Mouse (Mus musculus): Measurements from ENCODE around the gene Tet2. TPM values are rescaled to one million over a fixed set of nuclear protein-coding genes. Genes with fewer than 3 reads are reported as not detected.

Tet2 gene
- polyA plus RNA-seq (2015; fragmentation: Illumina TruSeq; extraction: RNeasy Lipid Tissue Mini Kit (QIAGEN cat#74804); ENCODE audit: low read depth, low replicate concordance): 17.0 TPM

DNA sequence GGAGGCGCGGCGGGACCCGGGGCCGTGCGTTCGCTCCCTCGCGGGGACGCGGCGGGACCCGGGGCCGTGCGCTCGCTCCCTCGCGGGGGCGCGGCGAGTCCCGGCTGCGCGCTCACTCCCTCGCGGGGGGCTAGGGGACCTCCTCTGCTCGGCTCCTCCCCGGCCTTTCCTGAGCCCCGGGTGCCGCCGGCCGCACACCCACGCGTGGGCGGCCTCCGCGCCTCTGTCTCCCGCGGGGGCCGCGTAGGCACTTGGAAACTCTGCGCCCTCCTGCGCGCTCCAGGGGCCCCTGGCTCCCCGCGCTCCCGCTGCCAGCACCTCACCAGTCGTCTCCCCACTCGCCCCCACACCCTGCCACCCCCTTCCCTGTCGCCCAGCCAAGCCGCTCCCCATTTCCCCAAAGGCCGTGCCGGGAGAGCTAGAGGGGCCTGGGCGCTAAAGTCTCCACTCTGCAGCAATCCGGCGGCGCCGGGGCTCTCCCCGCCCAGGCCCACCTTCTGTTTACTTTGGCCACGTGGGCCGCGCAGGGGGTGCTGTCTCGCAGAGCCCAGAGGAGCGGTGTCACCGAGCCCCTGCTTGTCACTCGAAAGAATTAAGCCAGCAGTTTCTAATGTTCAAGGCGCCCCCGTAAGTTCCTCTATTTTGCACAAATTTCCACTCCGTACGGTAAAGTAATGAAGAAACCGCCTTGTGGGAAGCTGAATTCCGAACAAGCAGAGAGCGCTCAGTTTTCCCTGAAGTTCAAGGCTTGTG, at the start of gene Tet2:
Gene Tet2, minus strand, starts transcription at position 589 of the 753 bp plus-strand sequence.

Other genes with a start within 250 kb of the Tet2 start
- gene Ppa2, start 235.0 kb downstream of the Tet2 start, polyA plus RNA-seq (2015; fragmentation: Illumina TruSeq; extraction: RNeasy Lipid Tissue Mini Kit (QIAGEN cat#74804); ENCODE audit: low read depth, low replicate concordance): 87.3 TPM